Mouse (Mus musculus): ENCODE measurements around the gene Nfia.

GRCm38 (mm10) chr4:97805896-97806808, 33.6 kb downstream of the Nfia start:
- TF ChIP-seq POLR2A (IDR thresholded peaks at IDR 0.05; ENCODE audit: insufficient read depth, low read depth, low read length) (no peak), CTCF (IDR thresholded peaks at IDR 0.05; ENCODE audit: insufficient read depth, low read depth, low read length) (no peak)
